Mouse (Mus musculus) ES-Bruce4 (cell line): ENCODE data around the gene Fam83f. TPM values are rescaled to one million over a fixed set of nuclear protein-coding genes. Genes with fewer than 3 reads are reported as not detected.

ENCODE experiments used
- H3K27ac ChIP-seq: 2 replicates; pipeline ENCODE4 v1.5.1; 2012; ENCODE audit warnings: low read length, inconsistent platforms; ENCODE audit not compliant: insufficient read depth
- H3K27me3 ChIP-seq: 2 replicates; pipeline ENCODE4 v1.6.1; 2012; ENCODE audit warnings: mild to moderate bottlenecking, low read length, inconsistent platforms; ENCODE audit not compliant: control insufficient read depth, poor library complexity, insufficient read depth, severe bottlenecking
- H3K36me3 ChIP-seq: 2 replicates; pipeline ENCODE4 v1.6.1; 2012; ENCODE audit warnings: inconsistent platforms, mild to moderate bottlenecking, low read length, moderate library complexity; ENCODE audit not compliant: control insufficient read depth, poor library complexity, insufficient read depth, severe bottlenecking
- H3K4me1 ChIP-seq: one replicate; pipeline ENCODE4 v1.8.1; 2011; ENCODE audit warnings: low read length; ENCODE audit not compliant: control insufficient read depth, insufficient read depth
- H3K4me3 ChIP-seq: 2 replicates; pipeline ENCODE4 v1.5.1; 2011; ENCODE audit warnings: low read depth, mild to moderate bottlenecking, low read length
- H3K9ac ChIP-seq: 2 replicates; pipeline ENCODE4 v1.6.1; 2012; ENCODE audit warnings: low read depth, mild to moderate bottlenecking, inconsistent platforms; ENCODE audit not compliant: poor library complexity, severe bottlenecking
- H3K9me3 ChIP-seq: replicated peaks from 2 replicates; pipeline ENCODE4 v1.6.1; 2012; ENCODE audit warnings: mild to moderate bottlenecking, low read length, inconsistent platforms; ENCODE audit not compliant: control insufficient read depth, poor library complexity, insufficient read depth, severe bottlenecking
- CTCF ChIP-seq: IDR thresholded peaks from one replicate; pipeline ENCODE4 v1.8.1; 2011; ENCODE audit warnings: low read depth, low read length
- EP300 ChIP-seq: IDR thresholded peaks from 2 replicates; pipeline ENCODE4 v1.6.1; 2011; ENCODE audit warnings: low read depth, low read length; ENCODE audit not compliant: insufficient read depth
- POLR2A ChIP-seq: IDR thresholded peaks from one replicate; pipeline ENCODE4 v1.8.1; 2011; ENCODE audit warnings: low read length; ENCODE audit not compliant: insufficient read depth
- polyA plus RNA-seq: library from polyadenylated mRNA; stranded (reverse); fragments of >200 nt; gene quantifications from 2 replicates; pipeline ENCODE4 v1.2.4, GENCODE M21; 2011; ENCODE audit warnings: low read depth; ENCODE audit not compliant: missing spikeins, insufficient read depth, insufficient read length

Gene Fam83f
- polyA plus RNA-seq = 2.4 and 2.7 TPM in 2 replicates

DNA sequence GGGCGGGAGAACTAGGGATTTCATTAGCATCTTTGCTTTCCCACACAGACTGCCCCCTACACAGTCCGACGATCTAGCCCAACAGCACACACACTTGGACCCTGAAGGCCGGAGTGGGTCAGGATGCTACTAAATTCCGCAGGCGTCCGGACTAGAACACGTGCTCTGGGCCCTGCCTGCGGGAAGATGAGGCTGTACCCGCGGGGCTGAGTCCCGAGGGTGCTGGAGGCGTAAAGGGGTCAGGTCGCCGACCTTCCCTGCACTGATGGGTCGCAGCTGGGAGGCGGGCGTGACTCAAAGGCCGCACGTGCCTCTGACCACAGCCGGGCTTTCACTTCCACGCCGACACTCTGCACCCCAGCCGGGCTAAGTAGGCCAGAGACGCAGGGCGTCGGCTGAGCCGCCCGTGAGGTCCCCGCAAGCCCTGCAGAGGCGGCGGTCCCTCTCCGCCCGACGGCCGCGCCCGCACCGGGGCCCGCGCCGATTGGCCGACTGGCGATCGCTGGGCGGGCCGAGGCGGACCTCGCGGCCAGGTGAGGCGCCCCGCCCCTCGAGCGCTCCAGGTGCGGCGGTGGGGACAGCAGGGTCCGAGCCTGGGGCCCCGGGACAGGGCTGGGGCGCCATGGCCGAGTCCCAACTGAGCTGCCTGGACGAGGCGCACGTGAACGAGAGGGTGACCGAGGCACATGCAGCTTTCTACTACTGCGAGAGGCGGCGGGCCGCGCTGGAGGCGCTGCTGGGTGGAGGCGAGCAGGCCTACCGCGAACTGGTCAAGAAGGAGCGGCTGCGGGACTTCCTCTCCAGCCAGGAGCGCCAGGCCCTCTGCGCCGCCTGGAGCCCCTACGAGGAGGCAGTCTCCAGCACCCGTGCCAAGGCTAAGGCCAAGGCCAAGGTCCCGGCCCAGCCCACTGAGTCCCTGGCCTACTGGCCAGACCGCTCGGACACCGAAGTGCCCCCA lies at the start of gene Fam83f:
TSS of gene Fam83f (plus strand) at position 553 of the 958 bp plus-strand sequence.
- Histone ChIP-seq H3K27ac (no peak within 1 kb of the TSS), H3K4me3 (peak within 1 kb of the TSS; percentile 48), H3K27me3 (no peaks in the 10 kb centered on the region), H3K36me3 (no peaks in the 10 kb centered on the region), H3K4me1 (no peaks in the 10 kb centered on the region), H3K9me3 (0 out of 2 replicates have a peak, but pooled peaks cover 2% of the 10 kb centered on the region), H3K9ac (peak within 1 kb of the TSS; percentile 50)
- no peak for TF ChIP-seq EP300
- TF ChIP-seq CTCF = no peak
- no peak for TF ChIP-seq POLR2A

DNA sequence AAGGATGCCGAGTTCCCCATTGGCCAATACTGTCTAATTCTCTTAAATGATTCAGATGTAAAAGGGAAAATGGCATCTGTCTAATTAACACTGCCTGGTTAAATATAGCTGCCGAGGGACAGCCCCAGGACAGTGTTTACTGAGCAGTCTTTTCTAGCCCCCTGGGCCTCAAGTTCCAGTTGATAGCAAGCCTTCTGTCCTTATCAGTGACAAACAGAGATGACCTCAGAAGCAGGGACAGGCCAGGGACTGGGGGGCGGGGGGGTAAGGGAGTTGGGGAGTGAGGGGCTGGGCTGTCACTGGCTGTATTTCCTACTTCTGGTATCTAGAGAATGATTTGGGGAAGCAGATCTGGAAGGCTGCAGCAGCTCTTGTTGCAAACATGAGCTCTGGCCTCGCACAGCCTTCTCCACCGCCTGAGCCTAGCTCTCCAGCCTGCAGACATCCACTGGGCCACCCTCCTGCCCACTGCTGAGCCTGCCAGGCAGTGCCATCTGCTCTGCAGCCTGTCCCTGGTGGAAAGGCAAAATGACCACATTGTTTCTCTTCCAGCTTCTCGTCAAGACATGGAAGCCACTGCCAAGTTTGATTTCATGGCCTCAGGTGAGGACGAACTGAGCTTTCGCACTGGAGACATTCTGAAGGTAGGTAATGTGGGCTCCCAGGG lies 48.3 kb upstream of the Fam83f start:
- H3K27me3 ChIP-seq = no peaks in the 10 kb centered on the region
- no peak overlapping the region for H3K27ac ChIP-seq

DNA sequence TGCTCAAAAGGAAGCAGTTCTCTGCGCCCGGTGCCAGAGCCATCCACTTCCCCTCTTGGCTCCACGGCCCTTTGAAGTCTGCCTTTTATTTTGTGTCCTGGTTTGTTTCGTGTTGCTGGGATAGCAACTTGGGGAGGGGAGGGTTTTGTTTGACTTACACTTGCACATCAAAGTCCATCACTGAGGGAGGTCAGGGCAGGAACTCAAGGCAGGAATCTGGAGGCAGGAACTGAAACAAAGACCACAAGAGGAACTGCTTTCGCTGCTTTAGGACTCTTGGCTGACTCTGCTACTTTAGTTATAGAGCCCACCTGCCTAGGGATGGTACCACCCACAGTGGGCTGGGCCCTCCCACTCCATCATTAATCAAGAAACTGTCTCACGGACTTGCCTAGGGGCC lies 45.2 kb upstream of the Fam83f start:
- H3K4me1 ChIP-seq = peaks cover 2% of the 10 kb centered on the region
- no peak overlapping the region for H3K9ac ChIP-seq
- H3K9me3 ChIP-seq = no peaks in the 10 kb centered on the region
- no peak for TF ChIP-seq CTCF
- no peak for TF ChIP-seq POLR2A
- no peak for TF ChIP-seq EP300
- H3K4me3 ChIP-seq = no peak overlapping the region
- H3K27me3 ChIP-seq = no peaks in the 10 kb centered on the region
- no peak overlapping the region for H3K27ac ChIP-seq
- no peaks in the 10 kb centered on the region for H3K36me3 ChIP-seq

More for the DNA sequence above, 48.3 kb upstream of the Fam83f start:
- no peaks in the 10 kb centered on the region for H3K36me3 ChIP-seq
- H3K9ac ChIP-seq = no peak overlapping the region
- no peak overlapping the region for H3K4me3 ChIP-seq
- TF ChIP-seq POLR2A = no peak
- no peak for TF ChIP-seq CTCF
- no peak for TF ChIP-seq EP300
- no peaks in the 10 kb centered on the region for H3K9me3 ChIP-seq
- peaks cover 2% of the 10 kb centered on the region for H3K4me1 ChIP-seq

GRCm38 (mm10) chr15:80630147-80630546 lies 41.5 kb upstream of the Fam83f start:
- peaks cover 2% of the 10 kb centered on the region for H3K4me1 ChIP-seq
- no peak for TF ChIP-seq EP300
- no peak for TF ChIP-seq CTCF
- TF ChIP-seq POLR2A = no peak
- no peak overlapping the region for H3K9ac ChIP-seq

GRCm38 (mm10) chr15:80630711-80631110 lies 40.9 kb upstream of the Fam83f start:
- Histone ChIP-seq H3K4me3 (no peak overlapping the region), H3K27me3 (no peaks in the 10 kb centered on the region), H3K4me1 (peaks cover 2% of the 10 kb centered on the region), H3K9me3 (no peaks in the 10 kb centered on the region), H3K27ac (no peak overlapping the region), H3K9ac (no peak overlapping the region), H3K36me3 (no peaks in the 10 kb centered on the region)
- no peak for TF ChIP-seq CTCF
- TF ChIP-seq POLR2A = no peak
- no peak for TF ChIP-seq EP300

More at GRCm38 (mm10) chr15:80630147-80630546, 41.5 kb upstream of the Fam83f start:
- Histone ChIP-seq H3K27ac (no peak overlapping the region), H3K9me3 (no peaks in the 10 kb centered on the region), H3K27me3 (no peaks in the 10 kb centered on the region), H3K4me3 (no peak overlapping the region), H3K36me3 (no peaks in the 10 kb centered on the region)
